Mouse (Mus musculus) ES-E14 (cell line): Measurements from ENCODE around the gene Sox5.

Source experiments
- HCFC1 ChIP-seq: IDR thresholded peaks from 2 replicates; pipeline ENCODE4 v1.6.1; 2012; ENCODE audit warnings: low read length, inconsistent platforms, borderline replicate concordance; ENCODE audit not compliant: insufficient read depth
- MAFK ChIP-seq: IDR thresholded peaks from 2 replicates; pipeline ENCODE4 v1.6.1; 2014; ENCODE audit warnings: mild to moderate bottlenecking, low read depth, low read length, inconsistent platforms; ENCODE audit not compliant: insufficient read depth
- ZNF384 ChIP-seq: IDR thresholded peaks from 2 replicates; pipeline ENCODE4 v1.6.1; 2012; ENCODE audit warnings: low read depth, low read length, inconsistent platforms

DNA sequence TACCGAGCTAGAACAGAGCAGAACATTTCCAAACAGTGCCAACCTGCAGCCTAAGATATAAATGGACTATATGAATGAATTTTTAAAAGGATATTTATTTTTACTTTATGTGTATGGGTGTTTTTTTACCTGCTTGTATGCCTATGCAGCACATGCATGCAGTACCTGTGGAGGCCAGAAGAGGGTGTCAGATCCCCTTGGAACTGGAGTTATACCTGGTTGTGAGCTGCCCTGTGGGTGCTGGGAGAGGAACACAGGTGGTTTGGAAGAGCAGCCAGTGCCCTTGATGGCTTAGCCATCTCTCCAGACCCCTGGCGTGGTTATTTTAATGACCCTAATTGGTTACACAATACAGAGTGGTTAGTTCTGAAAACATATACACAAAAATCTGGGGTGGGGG, 510.5 kb downstream of the Sox5 start:
- TF ChIP-seq MAFK (no peak), HCFC1 (no peak), ZNF384 (no peak)
